Mouse (Mus musculus): Measurements from ENCODE around the gene Fkbp11.

DNA sequence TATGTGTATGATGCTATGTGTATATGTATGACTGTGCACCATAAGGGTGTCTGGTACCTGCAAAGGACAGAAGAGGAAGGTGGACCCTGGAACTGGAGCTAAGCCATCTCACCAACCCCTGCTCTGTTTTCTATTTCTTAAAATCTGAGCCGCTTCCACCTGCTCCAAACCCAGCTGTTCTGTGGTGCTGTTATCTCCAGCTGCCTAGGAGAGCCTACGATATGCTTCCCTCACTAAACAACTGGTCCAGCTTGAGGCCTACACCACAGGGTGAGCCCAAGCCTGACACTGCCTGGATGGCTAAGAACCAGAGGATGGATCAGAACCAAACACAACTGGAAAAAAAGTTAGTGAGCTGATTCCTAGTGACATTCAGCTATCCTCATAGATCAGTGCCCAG is 26.1 kb upstream of the Fkbp11 start:
- TF ChIP-seq GATA1 (IDR thresholded peaks at IDR 0.05; ENCODE audit: borderline replicate concordance, low read length) (no peak), FLI1 (IDR thresholded peaks at IDR 0.05; ENCODE audit: low read length) (no peak)
